Mouse (Mus musculus) embryonic stem cell, embryonic (primary cell): ENCODE measurements around the gene Hist1h3b.

Source experiments
- CTCF ChIA-PET, 4 experiments: fragments of 300-600 bp in 2 of 4; fragments of 350-600 bp in 2 of 4; sonication (Branson Sonifier 250); formaldehyde crosslinking; loops; one replicate each; lab custom pipeline; 2022; ENCODE audit warnings: inconsistent platforms in 2 of 4; lab: Charles Lee
- POLR2A ChIA-PET, 4 experiments: fragments of 300-600 bp in 2 of 4; fragments of 350-600 bp in 2 of 4; sonication (Branson Sonifier 250); formaldehyde crosslinking; loops; one replicate each; lab custom pipeline; 2022; ENCODE audit warnings: antibody characterized with exemption in 4 of 4, inconsistent platforms in 1 of 4; lab: Charles Lee

Hist1h3b gene

GRCm38 (mm10) chr13:23757211-23757773 is 5.2 kb downstream of the Hist1h3b start:
- ChIA-PET POLR2A (interaction anchor here (0.6 to 44.4 kb wide), 53 partner anchors 1 to 1722 kb away, joined by 3 to 2331 read pairs (median 5); partner anchors contain the start of genes Hist1h1c (in 4 of the 4), Hist1h2bb (in 4 of the 4), Hist1h3c (in 4 of the 4) and Hist1h2ac (in 3 of the 4)), CTCF (interaction anchor here in 1 of 4 experiments (0.7 kb wide), 1 partner anchor 193 kb away, joined by 3 read pairs; no protein-coding TSS in a partner anchor)

- CTCF ChIA-PET = interaction anchor here in 1 of 4 experiments (0.7 kb wide), 1 partner anchor 192 kb away, joined by 3 read pairs; no protein-coding TSS in a partner anchor
- POLR2A ChIA-PET = interaction anchor here (0.7 to 44.4 kb wide), 40 partner anchors 0 to 325 kb away, joined by 3 to 2331 read pairs (median 6); partner anchors contain the start of genes Hist1h1c (in 4 of the 4), Hist1h2ac (in 3 of the 4), Hist1h2bb (in 3 of the 4) and Hist1h2bc (in 3 of the 4)
These were observed 5.9 kb downstream of the Hist1h3b start for GRCm38 (mm10) chr13:23757921-23758320.

GRCm38 (mm10) chr13:23759251-23759771 is 7.2 kb downstream of the Hist1h3b start:
- POLR2A ChIA-PET = interaction anchor here (0.6 to 44.4 kb wide), 57 partner anchors 1 to 1973 kb away, joined by 3 to 2331 read pairs (median 12); partner anchors contain the start of genes Hist1h2ab (in 4 of the 4), Hist1h2bb (in 4 of the 4), Hist1h3b (in 4 of the 4) and Hist1h3c (in 4 of the 4)
- CTCF ChIA-PET = interaction anchor here in 2 of 4 experiments (0.6 kb wide), 2 partner anchors 17 to 27 kb away, joined by 3 read pairs; no protein-coding TSS in a partner anchor

- ChIA-PET POLR2A (interaction anchor here (0.6 to 44.4 kb wide), 71 partner anchors 2 to 1977 kb away, joined by 3 to 2331 read pairs (median 8); partner anchors contain the start of genes Hist1h2ab (in 4 of the 4), Hist1h2bb (in 4 of the 4), Hist1h3b (in 4 of the 4) and Hist1h3c (in 4 of the 4)), CTCF (interaction anchor here in 2 of 4 experiments (0.6 to 1.1 kb wide), 3 partner anchors 18 to 76 kb away, joined by 3 read pairs; partner anchors contain the start of genes Hist1h2ac (in 1 of the 2) and Hist1h2bc (in 1 of the 2))
These were observed 7.8 kb downstream of the Hist1h3b start for GRCm38 (mm10) chr13:23759916-23760239.

- POLR2A ChIA-PET = interaction anchor here (0.5 to 44.4 kb wide), 86 partner anchors 3 to 1978 kb away, joined by 3 to 2331 read pairs (median 6); partner anchors contain the start of genes Hist1h2ab (in 4 of the 4), Hist1h2bb (in 4 of the 4), Hist1h3b (in 4 of the 4) and Hist1h3c (in 4 of the 4)
- CTCF ChIA-PET = interaction anchor here in 2 of 4 experiments (0.6 to 1.1 kb wide), 4 partner anchors 8 to 77 kb away, joined by 3 to 4 read pairs (median 3); partner anchors contain the start of genes Hist1h2ac (in 1 of the 2), Hist1h2bc (in 1 of the 2) and Hist1h3b (in 1 of the 2)
These were observed 8.3 kb downstream of the Hist1h3b start for GRCm38 (mm10) chr13:23760240-23760971.

GRCm38 (mm10) chr13:23760972-23761864 is 9.2 kb downstream of the Hist1h3b start, which contains the start of gene Hist1h4a:
Gene Hist1h4a, minus strand, starts transcription at chr13:23761230.
- ChIA-PET CTCF (interaction anchor here in 1 of 4 experiments (1.0 to 1.1 kb wide), 2 partner anchors 9 to 77 kb away, joined by 3 to 4 read pairs; partner anchors contain the start of genes Hist1h2ac, Hist1h2bc and Hist1h3b), POLR2A (interaction anchor here (0.5 to 44.4 kb wide), 95 partner anchors 3 to 1933 kb away, joined by 3 to 2331 read pairs (median 8); partner anchors contain the start of genes Hist1h1c (in 4 of the 4), Hist1h2ab (in 4 of the 4), Hist1h2bb (in 4 of the 4) and Hist1h3b (in 4 of the 4))

- CTCF ChIA-PET = interaction anchor here in 1 of 4 experiments (1.8 kb wide), 1 partner anchor 64 kb away, joined by 5 read pairs; the partner anchor contains the start of gene Hist1h4c
- POLR2A ChIA-PET = interaction anchor here (0.6 to 44.4 kb wide), 76 partner anchors 9 to 1982 kb away, joined by 3 to 2331 read pairs (median 10); partner anchors contain the start of genes Hist1h1c (in 4 of the 4), Hist1h2ab (in 4 of the 4), Hist1h2ac (in 4 of the 4) and Hist1h2bc (in 4 of the 4)
These were observed 10.1 kb downstream of the Hist1h3b start, which contains the start of gene Hist1h3a for GRCm38 (mm10) chr13:23761871-23762821. Gene Hist1h3a, minus strand, starts transcription at chr13:23762386.

GRCm38 (mm10) chr13:23763242-23763585 is 11.1 kb downstream of the Hist1h3b start:
- ChIA-PET CTCF (interaction anchor here in 2 of 4 experiments (1.1 to 1.8 kb wide), 3 partner anchors 9 to 65 kb away, joined by 3 to 10 read pairs (median 5); partner anchors contain the start of gene Hist1h4c (in 1 of the 2)), POLR2A (interaction anchor here (0.6 to 44.4 kb wide), 183 partner anchors 10 to 1977 kb away, joined by 3 to 2331 read pairs (median 5); partner anchors contain the start of genes Hist1h1c (in 4 of the 4), Hist1h2ab (in 4 of the 4), Hist1h2ac (in 4 of the 4) and Hist1h2bc (in 4 of the 4))

- ChIA-PET CTCF (interaction anchor here in 2 of 4 experiments (0.6 to 1.8 kb wide), 4 partner anchors 9 to 66 kb away, joined by 3 to 10 read pairs (median 4); partner anchors contain the start of gene Hist1h4c (in 1 of the 2)), POLR2A (interaction anchor here (0.5 to 44.4 kb wide), 196 partner anchors 9 to 1980 kb away, joined by 3 to 2331 read pairs (median 5); partner anchors contain the start of genes Hist1h1c (in 4 of the 4), Hist1h2ab (in 4 of the 4), Hist1h2ac (in 4 of the 4) and Hist1h2bc (in 4 of the 4))
These were observed 11.7 kb downstream of the Hist1h3b start, which contains the start of gene Hist1h1a for GRCm38 (mm10) chr13:23763586-23764323. Gene Hist1h1a, plus strand, starts transcription at chr13:23763666.

- ChIA-PET POLR2A (interaction anchor here (0.5 to 44.4 kb wide), 123 partner anchors 9 to 1981 kb away, joined by 3 to 2331 read pairs (median 6); partner anchors contain the start of genes Hist1h2ab (in 4 of the 4), Hist1h3b (in 4 of the 4), Carmil1 (in 3 of the 4) and Hist1h1c (in 3 of the 4)), CTCF (interaction anchor here (0.6 to 1.8 kb wide), 5 partner anchors 8 to 67 kb away, joined by 3 to 10 read pairs (median 5); partner anchors contain the start of gene Hist1h4c (in 1 of the 4))
These were observed 12.5 kb downstream of the Hist1h3b start for GRCm38 (mm10) chr13:23764324-23765171.

GRCm38 (mm10) chr13:23765172-23765513 is 13.1 kb downstream of the Hist1h3b start:
- ChIA-PET POLR2A (interaction anchor here (0.6 to 44.4 kb wide), 46 partner anchors 8 to 1209 kb away, joined by 3 to 2331 read pairs (median 16); partner anchors contain the start of genes Hist1h2ab (in 4 of the 4), Hist1h3b (in 4 of the 4), Hist1h1c (in 3 of the 4) and Hist1h2ac (in 3 of the 4)), CTCF (interaction anchor here in 2 of 4 experiments (0.6 to 0.7 kb wide), 3 partner anchors 35 to 67 kb away, joined by 3 to 7 read pairs (median 7); no protein-coding TSS in a partner anchor)

GRCm38 (mm10) chr13:23766772-23767171 is 14.7 kb downstream of the Hist1h3b start:
- ChIA-PET CTCF (no interaction called here), POLR2A (interaction anchor here in 3 of 4 experiments (0.7 to 44.4 kb wide), 11 partner anchors 8 to 134 kb away, joined by 3 to 2331 read pairs (median 9); partner anchors contain the start of genes Hist1h1c (in 3 of the 3), Hist1h3c (in 3 of the 3), Hist1h2ab (in 2 of the 3) and Hist1h2ac (in 2 of the 3))
